Mouse (Mus musculus): Measurements from ENCODE around the gene Smpd4. TPM values are rescaled to one million over a fixed set of nuclear protein-coding genes. Genes with fewer than 3 reads are reported as not detected.

The Smpd4 gene
- polyA plus RNA-seq, 1 experiment from 2014 or later: 44.2 TPM

- H3K4me3 ChIP-seq: no peak overlapping the region
- DNase-seq (ENCODE audit: low spot score): no peak
- H3K36me3 ChIP-seq: peaks cover 80% of the 10 kb centered on the region
- no peak overlapping the region for H3K27ac ChIP-seq
- H3K9me3 ChIP-seq: no peaks in the 10 kb centered on the region
- H3K27me3 ChIP-seq (ENCODE audit: insufficient read depth, poor library complexity, severe bottlenecking): no peaks in the 10 kb centered on the region
- H3K4me1 ChIP-seq: no peaks in the 10 kb centered on the region
Measured at GRCm38 (mm10) chr16:17669886-17670285, 50.7 kb downstream of the Smpd4 start.

Other genes with a start within 250 kb of the Smpd4 start
- gene Snap29, start 213.4 kb upstream of the Smpd4 start, polyA plus RNA-seq (2016; fragmentation: Nextera tagmentation; extraction: Ambion mirVana): 12.3 and 13.6 TPM in 2 replicates
- gene Pi4ka, start 213.0 kb upstream of the Smpd4 start, polyA plus RNA-seq (2016; fragmentation: Nextera tagmentation; extraction: Ambion mirVana): 33.6 and 40.8 TPM in 2 replicates
- 52.6 and 68.9 TPM in 2 replicates for gene Crkl, start 167.4 kb upstream of the Smpd4 start, polyA plus RNA-seq (2016; fragmentation: Nextera tagmentation; extraction: Ambion mirVana)
- 0.71 and 0.97 TPM in 2 replicates for gene Aifm3, start 129.7 kb upstream of the Smpd4 start, polyA plus RNA-seq (2016; fragmentation: Nextera tagmentation; extraction: Ambion mirVana)
- gene Lztr1, start 110.7 kb upstream of the Smpd4 start, polyA plus RNA-seq (2016; fragmentation: Nextera tagmentation; extraction: Ambion mirVana): 60.0 and 69.8 TPM in 2 replicates
- gene Thap7, start 88.2 kb upstream of the Smpd4 start, polyA plus RNA-seq (2016; fragmentation: Nextera tagmentation; extraction: Ambion mirVana): 40.8 and 48.4 TPM in 2 replicates
- 0.12 and 0.26 TPM in 2 replicates for gene Lrrc74b, start 58.1 kb upstream of the Smpd4 start, polyA plus RNA-seq (2016; fragmentation: Nextera tagmentation; extraction: Ambion mirVana)
- 0.39 and 0.73 TPM in 2 replicates for gene P2rx6, start 57.5 kb upstream of the Smpd4 start, polyA plus RNA-seq (2016; fragmentation: Nextera tagmentation; extraction: Ambion mirVana)
- 3.3 and 8.5 TPM in 2 replicates for gene Slc7a4, start 36.1 kb upstream of the Smpd4 start, polyA plus RNA-seq (2016; fragmentation: Nextera tagmentation; extraction: Ambion mirVana)
- gene Ccdc74a, start 27.1 kb downstream of the Smpd4 start, polyA plus RNA-seq (2016; fragmentation: Nextera tagmentation; extraction: Ambion mirVana): 4.4 and 5.8 TPM in 2 replicates
- gene Med15, start 113.5 kb downstream of the Smpd4 start, polyA plus RNA-seq (2016; fragmentation: Nextera tagmentation; extraction: Ambion mirVana): 45.4 and 48.0 TPM in 2 replicates
- gene Klhl22, start 140.3 kb downstream of the Smpd4 start, polyA plus RNA-seq (2016; fragmentation: Nextera tagmentation; extraction: Ambion mirVana): 47.2 and 55.4 TPM in 2 replicates
- gene Scarf2, start 177.9 kb downstream of the Smpd4 start, polyA plus RNA-seq (2016; fragmentation: Nextera tagmentation; extraction: Ambion mirVana): 7.0 and 12.9 TPM in 2 replicates
- not detected in 2 replicates for gene B830017H08Rik, start 213.8 kb downstream of the Smpd4 start, polyA plus RNA-seq (2016; fragmentation: Nextera tagmentation; extraction: Ambion mirVana)
- 2.0 and 2.3 TPM in 2 replicates for gene Car15, start 219.0 kb downstream of the Smpd4 start, polyA plus RNA-seq (2016; fragmentation: Nextera tagmentation; extraction: Ambion mirVana)